Mouse (Mus musculus) CD4-positive helper T cell, adult 2 months (primary cell): ENCODE measurements around the gene Gm3625.
"Not testable (repeated sequence)": the region's sequence is repeated elsewhere in the genome, so short reads cannot be mapped to it uniquely, and the experiment has no call there.

ENCODE experiments used
- DNase-seq: peaks from one replicate; pipeline ENCODE4 v3.0.0-alpha.2; 2012; ENCODE audit warnings: low read depth, missing footprints, low spot score

The Gm3625 gene

GRCm38 (mm10) chr12:4555451-4555850 lies 37.3 kb downstream of the Gm3625 start:
- no peak for DNase-seq

DNA sequence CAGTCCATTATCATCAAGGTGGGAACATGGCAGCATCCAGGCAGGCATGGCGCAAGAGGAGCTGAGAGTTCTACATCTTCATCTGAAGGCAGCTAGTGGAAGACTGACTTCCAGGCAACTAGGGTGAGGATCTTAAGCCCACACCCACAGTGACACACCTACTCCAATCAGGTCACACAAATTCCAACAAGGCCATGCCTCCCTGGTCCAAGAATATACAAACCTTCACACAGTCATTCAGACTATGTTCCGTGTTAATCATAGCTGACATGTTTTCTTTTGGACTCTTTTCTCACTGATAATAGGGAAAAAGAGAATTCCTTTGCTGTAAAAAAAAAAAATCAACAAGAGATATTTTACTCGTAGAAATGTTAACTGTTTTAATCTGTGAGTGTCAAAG lies 39.0 kb downstream of the Gm3625 start:
- DNase-seq = not testable (repeated sequence)

DNA sequence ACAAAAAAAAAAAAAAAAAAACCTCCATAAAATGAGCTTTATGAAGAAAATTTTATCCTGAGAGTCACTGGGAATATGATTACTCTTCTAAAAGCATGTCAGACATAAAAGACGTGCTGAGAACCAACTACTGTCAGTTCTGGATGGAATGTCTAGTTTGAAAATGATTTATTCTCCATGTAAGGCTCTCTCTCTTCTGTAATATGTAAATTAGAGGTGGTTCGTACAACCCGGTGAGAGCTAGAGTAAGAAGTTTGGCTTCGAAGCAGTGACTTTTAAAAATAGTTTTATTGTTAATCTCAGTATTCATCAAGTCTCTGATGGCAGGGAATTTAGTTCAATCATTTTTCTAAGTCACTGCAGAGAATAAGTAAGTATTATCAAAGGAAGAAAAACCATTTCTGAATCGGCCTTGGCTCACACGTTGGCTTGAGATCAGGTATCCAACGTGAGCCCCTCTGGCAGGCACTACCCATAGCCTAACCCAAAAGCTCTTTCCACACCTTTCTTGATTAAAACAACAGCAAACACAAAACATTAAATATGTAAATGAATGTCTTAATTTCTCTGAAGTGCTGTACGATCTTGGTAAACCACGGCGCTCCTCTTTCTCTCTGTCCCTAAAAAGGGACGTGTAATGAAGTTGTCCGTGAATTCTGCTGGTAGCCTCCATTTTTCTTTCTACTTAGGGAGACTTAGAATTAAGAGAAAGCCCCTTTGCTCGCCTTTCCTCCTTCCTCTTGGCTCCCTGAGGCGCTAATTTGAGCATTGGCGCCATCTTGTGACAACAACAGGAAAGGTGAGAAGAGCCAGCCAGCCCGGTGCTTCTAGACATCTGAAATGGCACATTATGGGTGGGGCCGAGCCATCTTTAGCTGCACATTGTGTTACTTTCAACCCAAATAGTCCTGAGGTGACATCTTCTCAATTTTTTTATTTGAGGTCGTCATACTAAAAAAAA lies 44.4 kb downstream of the Gm3625 start:
- peak; percentile 80 for DNase-seq

DNA sequence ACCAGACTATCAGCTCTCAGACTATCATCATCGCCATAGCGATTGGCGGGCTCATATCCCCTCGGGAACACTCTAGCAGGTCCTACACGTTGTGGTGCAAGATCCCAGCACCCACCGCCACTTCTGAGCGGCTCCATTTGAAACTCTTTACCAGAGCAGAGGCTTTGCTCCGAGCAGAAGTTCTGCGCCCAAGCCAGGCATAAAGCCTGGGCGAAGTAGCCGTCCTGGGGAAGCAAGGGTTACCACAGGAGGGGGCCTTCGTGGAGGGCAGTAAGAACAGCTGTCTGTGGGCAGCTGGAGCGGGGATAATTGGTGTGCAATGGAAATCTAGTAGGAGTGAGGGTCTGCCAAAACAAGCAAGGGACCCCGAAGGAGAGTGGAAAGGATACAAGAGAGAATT lies 45.2 kb downstream of the Gm3625 start:
- DNase-seq = no peak

GRCm38 (mm10) chr12:4546491-4546890 lies 46.2 kb downstream of the Gm3625 start:
- no peak for DNase-seq

- no peak for DNase-seq
Observed at GRCm38 (mm10) chr12:4545425-4545824, 47.3 kb downstream of the Gm3625 start.

DNA sequence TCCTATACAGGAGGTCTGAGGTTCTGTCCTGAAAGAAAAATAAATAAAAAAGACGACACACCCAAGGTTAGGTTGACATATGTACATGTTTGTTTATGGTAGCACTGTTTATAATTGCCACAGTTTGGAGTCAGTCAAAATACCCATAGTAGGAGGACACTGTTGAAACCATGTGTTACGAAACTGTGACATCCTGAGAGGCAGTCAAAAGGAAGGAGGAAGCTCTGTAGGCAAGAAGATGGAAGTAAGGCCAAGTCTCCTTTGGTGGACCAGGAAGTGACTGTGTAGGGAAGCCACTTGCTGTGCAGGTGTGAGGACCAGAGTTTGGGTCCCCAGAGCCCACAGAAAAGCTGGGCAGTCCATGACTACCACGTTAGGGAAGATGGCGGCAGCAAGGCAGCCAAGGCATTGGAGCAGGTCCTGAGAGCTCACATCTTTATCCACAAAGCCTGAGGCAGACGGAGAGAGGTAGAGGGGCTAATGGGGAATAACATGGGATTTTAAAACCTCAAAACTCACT lies 48.3 kb downstream of the Gm3625 start:
- DNase-seq = no peak
